Mouse (Mus musculus) forebrain, postnatal 0 days (tissue): ENCODE measurements around the gene March2. TPM values are rescaled to one million over a fixed set of nuclear protein-coding genes. Genes with fewer than 3 reads are reported as not detected.
A peak's percentile ranks its signal among the peaks of the same experiment; 100 is the strongest.

ENCODE experiments used
- ATAC-seq: fragments of 200-750 bp; cut with Nextera tagmentation; 2 replicates; pipeline ENCODE4 v1.8.0; 2017; ENCODE audit warnings: mild to moderate bottlenecking, moderate library complexity
- DNase-seq: peaks from one replicate; pipeline ENCODE4 v3.0.0-alpha.2; 2015
- H3K27ac ChIP-seq: fragments of 300-500 bp; sonication (generic); 2 replicates; pipeline ENCODE4 v1.5.1; 2014; ENCODE audit warnings: low read depth, mild to moderate bottlenecking, antibody characterized with exemption, low read length, moderate library complexity, mixed read lengths
- H3K27me3 ChIP-seq: fragments of 300-500 bp; sonication (generic); 2 replicates; pipeline ENCODE4 v1.6.1; 2014; ENCODE audit warnings: mild to moderate bottlenecking, low read length, mixed read lengths; ENCODE audit not compliant: insufficient read depth
- H3K36me3 ChIP-seq: fragments of 300-500 bp; sonication (generic); 2 replicates; pipeline ENCODE4 v1.6.1; 2014; ENCODE audit warnings: mild to moderate bottlenecking, moderate library complexity; ENCODE audit not compliant: insufficient read depth
- H3K4me1 ChIP-seq: fragments of 300-500 bp; sonication (generic); 2 replicates; pipeline ENCODE4 v1.6.1; 2014; ENCODE audit warnings: antibody characterized with exemption; ENCODE audit not compliant: insufficient read depth
- H3K4me2 ChIP-seq: fragments of 300-500 bp; sonication (generic); 2 replicates; pipeline ENCODE4 v1.6.1; 2014; ENCODE audit warnings: low read depth, mild to moderate bottlenecking, moderate library complexity
- H3K4me3 ChIP-seq: fragments of 300-500 bp; sonication (generic); 2 replicates; pipeline ENCODE4 v1.5.1; 2014; ENCODE audit warnings: low read depth, low read length, mixed read lengths
- H3K9ac ChIP-seq: fragments of 300-500 bp; sonication (generic); 2 replicates; pipeline ENCODE4 v1.6.1; 2014; ENCODE audit warnings: mild to moderate bottlenecking
- H3K9me3 ChIP-seq: fragments of 300-500 bp; sonication (generic); 2 replicates; pipeline ENCODE4 v1.6.1; 2016; ENCODE audit warnings: low read length
- CTCF ChIP-seq: sonication (generic); IDR thresholded peaks from 2 replicates; pipeline ENCODE4 v1.5.1; 2016; ENCODE audit warnings: antibody characterized with exemption, control low read depth, low read depth
- WGBS: fragments of 180-500 bp; shearing (Covaris S2); extraction: QIAGEN DNeasy Blood & Tissue Kit; methylation state at CpG from one replicate; pipeline ENCODE4 v1.1.7; 2014; 5-methylcytosine and 5-hydroxymethylcytosine counted together
- polyA plus RNA-seq: library from polyadenylated mRNA; unstranded; fragments of >200 nt; fragmentation: Nextera tagmentation; extraction: Ambion mirVana; gene quantifications from 2 replicates; pipeline ENCODE4 v1.2.1, GENCODE M21; 2015
- total RNA-seq: library from RNA; depleted of rRNA; stranded (reverse); fragments of >200 nt; gene quantifications from 2 replicates; pipeline ENCODE4 v1.2.3, GENCODE M21; 2014

March2 gene
- total and polyA plus RNA-seq, 2 experiments from 2014 or later, result 72.5 to 96.5 TPM

GRCm38 (mm10) chr17:33695471-33695870 is 23.0 kb downstream of the March2 start:
- 93% methylated on average over 1 of the region's 1 CpGs for WGBS
- Histone ChIP-seq H3K36me3 (peaks cover 56% of the 10 kb centered on the region), H3K27me3 (no peaks in the 10 kb centered on the region), H3K9ac (no peak overlapping the region), H3K27ac (no peak overlapping the region), H3K9me3 (no peaks in the 10 kb centered on the region), H3K4me3 (no peak overlapping the region), H3K4me2 (no peak overlapping the region), H3K4me1 (no peaks in the 10 kb centered on the region)
- no peak for DNase-seq
- ATAC-seq, result no peak
- no peak for TF ChIP-seq CTCF

- Histone ChIP-seq H3K4me3 (peak within 1 kb of the TSS; percentile 70), H3K4me2 (peak within 1 kb of the TSS; percentile 92), H3K4me1 (peaks cover 18% of the 10 kb centered on the region), H3K27ac (peak within 1 kb of the TSS; percentile 98), H3K9ac (peak within 1 kb of the TSS; percentile 96), H3K36me3 (peaks cover 7% of the 10 kb centered on the region), H3K9me3 (no peaks in the 10 kb centered on the region), H3K27me3 (no peaks in the 10 kb centered on the region)
- no peak for TF ChIP-seq CTCF
- DNase-seq (no peak), ATAC-seq (no peak)
- WGBS, result 100% methylated on average over 1 of the region's 1 CpGs
These were observed 31.7 kb downstream of the March2 start, which contains the start of gene Hnrnpm for GRCm38 (mm10) chr17:33686760-33687159. Gene Hnrnpm, minus strand, starts transcription at chr17:33686860.

GRCm38 (mm10) chr17:33685249-33685653 is 33.2 kb downstream of the March2 start:
- peak; percentile 97 for ATAC-seq
- peaks cover 24% of the 10 kb centered on the region for H3K4me1 ChIP-seq
- under 1% methylated on average over 42 of the region's 42 CpGs for WGBS
- 0 out of 2 replicates have a peak, but pooled peaks have one; percentile 3 for TF ChIP-seq CTCF
- no peaks in the 10 kb centered on the region for H3K36me3 ChIP-seq
- H3K4me2 ChIP-seq, result peak overlapping the region; percentile 92
- H3K9ac ChIP-seq, result peak overlapping the region; percentile 96
- peak; percentile 97 for DNase-seq
- no peaks in the 10 kb centered on the region for H3K9me3 ChIP-seq
- peak overlapping the region; percentile 70 for H3K4me3 ChIP-seq
- H3K27me3 ChIP-seq, result no peaks in the 10 kb centered on the region
- H3K27ac ChIP-seq, result peak overlapping the region; percentile 98

GRCm38 (mm10) chr17:33684671-33685231 is 33.7 kb downstream of the March2 start:
- peak; percentile 89 for DNase-seq
- Histone ChIP-seq H3K27ac (peak overlapping the region; percentile 98), H3K4me3 (peak overlapping the region; percentile 70), H3K9ac (peak overlapping the region; percentile 96), H3K9me3 (no peaks in the 10 kb centered on the region), H3K4me1 (peaks cover 24% of the 10 kb centered on the region), H3K27me3 (no peaks in the 10 kb centered on the region), H3K36me3 (no peaks in the 10 kb centered on the region), H3K4me2 (peak overlapping the region; percentile 92)
- peak; percentile 71 for TF ChIP-seq CTCF
- WGBS, result 2% methylated on average over 43 of the region's 44 CpGs
- peak; percentile 87 for ATAC-seq

- DNase-seq (no peak), ATAC-seq (no peak)
- H3K9ac ChIP-seq, result no peak overlapping the region
- H3K27ac ChIP-seq, result no peak overlapping the region
- H3K4me1 ChIP-seq, result peaks cover 24% of the 10 kb centered on the region
- no peak overlapping the region for H3K4me2 ChIP-seq
- no peaks in the 10 kb centered on the region for H3K36me3 ChIP-seq
- H3K9me3 ChIP-seq, result no peaks in the 10 kb centered on the region
- H3K27me3 ChIP-seq, result no peaks in the 10 kb centered on the region
- no peak for TF ChIP-seq CTCF
- H3K4me3 ChIP-seq, result no peak overlapping the region
These were observed 36.7 kb downstream of the March2 start for GRCm38 (mm10) chr17:33681767-33682166.

GRCm38 (mm10) chr17:33678771-33679170 is 39.7 kb downstream of the March2 start:
- no peak for TF ChIP-seq CTCF
- Histone ChIP-seq H3K27ac (no peak overlapping the region), H3K4me2 (no peak overlapping the region), H3K27me3 (no peaks in the 10 kb centered on the region), H3K9me3 (no peaks in the 10 kb centered on the region), H3K4me3 (no peak overlapping the region), H3K36me3 (peaks cover 12% of the 10 kb centered on the region), H3K9ac (no peak overlapping the region), H3K4me1 (peaks cover 17% of the 10 kb centered on the region)
- no peak for ATAC-seq
- DNase-seq, result no peak

GRCm38 (mm10) chr17:33676086-33676485 is 42.4 kb downstream of the March2 start:
- TF ChIP-seq CTCF, result no peak
- Histone ChIP-seq H3K27ac (no peak overlapping the region), H3K4me3 (no peak overlapping the region), H3K36me3 (peaks cover 16% of the 10 kb centered on the region), H3K9ac (no peak overlapping the region), H3K9me3 (no peaks in the 10 kb centered on the region), H3K4me1 (no peaks in the 10 kb centered on the region), H3K27me3 (no peaks in the 10 kb centered on the region), H3K4me2 (no peak overlapping the region)
- 83% methylated on average over 2 of the region's 2 CpGs for WGBS
- DNase-seq (no peak), ATAC-seq (no peak)
